Mouse (Mus musculus) central nervous system, embryonic 14 days (tissue): ENCODE data around the gene Impg2. TPM values are rescaled to one million over a fixed set of nuclear protein-coding genes. Genes with fewer than 3 reads are reported as not detected.

Experiments
- polyA plus RNA-seq: library from polyadenylated mRNA; depleted of rRNA; stranded (reverse); fragments of >200 nt; gene quantifications from 2 replicates; pipeline ENCODE4 v1.2.3, GENCODE M21; 2012; rRNA removed

The Impg2 gene
- 0.90 and 1.1 TPM in 2 replicates for polyA plus RNA-seq

DNA sequence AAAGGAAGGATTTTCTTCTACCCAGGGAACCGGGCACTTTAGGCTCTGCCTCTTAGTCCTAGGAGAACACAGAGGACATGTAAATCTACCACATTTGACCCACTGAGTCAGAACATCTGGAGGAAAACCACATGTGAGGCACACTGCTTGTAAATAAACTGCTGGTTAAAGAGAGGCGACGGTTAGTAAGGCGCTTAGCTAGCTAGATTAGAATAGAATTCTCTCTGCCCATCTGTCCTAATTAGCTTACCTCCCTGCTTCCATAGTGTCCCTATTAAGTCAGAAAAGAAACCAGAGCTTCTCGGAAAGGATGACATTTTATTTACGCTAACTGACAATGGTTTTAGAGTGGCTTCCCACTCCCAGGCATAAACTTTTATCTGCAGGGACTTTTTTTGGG lies at the start of gene Impg2:
Gene Impg2, plus strand, starts transcription at position 263 of the 400 bp plus-strand sequence.

Other genes with a start within 250 kb of the Impg2 start
- 608 and 657 TPM in 2 replicates for gene Rpl24, start 238.0 kb upstream of the Impg2 start, polyA plus RNA-seq
- gene Zbtb11, start 230.4 kb upstream of the Impg2 start, polyA plus RNA-seq: 13.1 and 13.3 TPM in 2 replicates
- 106 and 113 TPM in 2 replicates for gene Pcnp, start 174.6 kb upstream of the Impg2 start, polyA plus RNA-seq
- 10.9 and 11.0 TPM in 2 replicates for gene Trmt10c, start 166.5 kb upstream of the Impg2 start, polyA plus RNA-seq
- 39.1 and 41.4 TPM in 2 replicates for gene Senp7, start 156.0 kb upstream of the Impg2 start, polyA plus RNA-seq